8 mouse cellular contexts compared by ENCODE assay signal in the genomic region with DNA sequence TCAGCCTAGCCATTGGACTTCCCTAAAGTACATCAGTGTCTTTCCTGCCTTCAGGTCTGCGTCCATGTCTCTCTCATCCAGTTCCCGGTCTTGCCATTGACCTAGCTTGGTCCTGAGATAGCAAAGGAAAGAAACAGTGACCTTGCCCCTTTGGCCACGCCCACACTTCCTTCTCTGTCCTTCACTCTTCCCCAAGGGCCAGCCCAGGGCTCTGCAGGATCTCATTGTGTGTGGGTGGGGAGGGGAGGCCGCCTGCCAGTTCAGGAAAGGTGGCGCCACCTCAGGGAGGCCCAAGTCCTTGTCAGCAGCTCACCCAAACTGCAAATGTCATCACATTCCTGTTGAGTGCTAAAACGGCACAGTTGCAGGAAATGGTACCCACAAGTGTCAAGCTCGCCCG.
DNase-seq lines count a peak whose midpoint lies in the region; ATAC-seq lines count a peak whose summit lies in the region.

No protein-coding gene starts in this region.

- no peak for ATAC-seq in CD4-positive, CD25-positive, alpha-beta regulatory T cell, adult 4 months

- intact Hi-C loops in heart, postnatal 14 days (cut with DNase I), result no loop called here

- peak; percentile 89 for DNase-seq in 416B (ENCODE audit: low read depth)
- peak; percentile 49 for DNase-seq in adrenal gland, postnatal 25 days
- DNase-seq in heart, postnatal 14 days, result peak; percentile 25 to 43
- peak; percentile 61 for DNase-seq in liver
- no peak for DNase-seq in natural killer cell, adult 2 months (ENCODE audit: low spot score in 2 of 2)
- DNase-seq in cerebellum, postnatal 36 days, result no peak
- DNase-seq in frontal cortex, postnatal 25 days (ENCODE audit: low spot score in 2 of 2), result no peak

Comparison
In these comparisons a context has a peak if more than half of its experiments do, and no peak if none do; other contexts are left out.
1. DNase-seq: peak in 416B (single experiment), adrenal gland, postnatal 25 days (single experiment), heart, postnatal 14 days (2 of 2) and liver (single experiment); none in natural killer cell, adult 2 months (0 of 2), cerebellum, postnatal 36 days (0 of 2) and frontal cortex, postnatal 25 days (0 of 2).